Mouse (Mus musculus): ENCODE measurements at regions not wholly inside any gene's neighbourhood (a gene's known extent, or its start where the extent isn't known, plus 50 kb on each side); places are given as distances from the start of the nearest gene placed in this dataset.

GRCm38 (mm10) chrX:58244544-58244943 is 222.0 kb downstream of the Zic3 start:
- Histone ChIP-seq H3K4me3 (no peak overlapping the region), H3K27ac (no peak overlapping the region)
- DNase-seq (ENCODE audit: low spot score in 2 of 2) = no peak
- TF ChIP-seq CTCF (conservative IDR thresholded peaks at IDR 0.05) = no peak

- DNase-seq (ENCODE audit: low spot score in 2 of 2) = peak in 1 of 2 experiments; percentile 9
- no peak for TF ChIP-seq CTCF (conservative IDR thresholded peaks at IDR 0.05)
- Histone ChIP-seq H3K27ac (no peak overlapping the region), H3K4me3 (no peak overlapping the region)
Measured at GRCm38 (mm10) chrX:58256043-58256442, 233.5 kb downstream of the Zic3 start.

GRCm38 (mm10) chrX:58282903-58283302 is 260.4 kb downstream of the Zic3 start:
- H3K27ac ChIP-seq = no peak overlapping the region
- no peak for TF ChIP-seq CTCF (conservative IDR thresholded peaks at IDR 0.05)
- DNase-seq (ENCODE audit: low spot score in 2 of 2) = no peak
- H3K4me3 ChIP-seq = no peak overlapping the region

- TF ChIP-seq CTCF (conservative IDR thresholded peaks at IDR 0.05) = no peak
- no peak for DNase-seq (ENCODE audit: low spot score in 2 of 2)
Measured at GRCm38 (mm10) chrX:58322832-58323231, 300.3 kb downstream of the Zic3 start.

GRCm38 (mm10) chrX:58351606-58352005 is 329.1 kb downstream of the Zic3 start:
- TF ChIP-seq CTCF (conservative IDR thresholded peaks at IDR 0.05) = no peak

More at GRCm38 (mm10) chrX:58322832-58323231, 300.3 kb downstream of the Zic3 start:
- Histone ChIP-seq H3K27ac (no peak overlapping the region), H3K4me3 (no peak overlapping the region)

GRCm38 (mm10) chrX:58377926-58378325 is 355.4 kb downstream of the Zic3 start:
- Histone ChIP-seq H3K4me3 (no peak overlapping the region), H3K27ac (no peak overlapping the region)
- DNase-seq (ENCODE audit: low spot score in 2 of 2) = peak; percentile 1 to 18
- TF ChIP-seq CTCF (conservative IDR thresholded peaks at IDR 0.05) = peak; percentile 74

More at GRCm38 (mm10) chrX:58351606-58352005, 329.1 kb downstream of the Zic3 start:
- Histone ChIP-seq H3K4me3 (no peak overlapping the region), H3K27ac (no peak overlapping the region)
- no peak for DNase-seq (ENCODE audit: low spot score in 2 of 2)

Measured in layer of hippocampus, adult 2 months (tissue).